Comparison of ENCODE assay signal across 15 mouse cellular contexts in the genomic region with DNA sequence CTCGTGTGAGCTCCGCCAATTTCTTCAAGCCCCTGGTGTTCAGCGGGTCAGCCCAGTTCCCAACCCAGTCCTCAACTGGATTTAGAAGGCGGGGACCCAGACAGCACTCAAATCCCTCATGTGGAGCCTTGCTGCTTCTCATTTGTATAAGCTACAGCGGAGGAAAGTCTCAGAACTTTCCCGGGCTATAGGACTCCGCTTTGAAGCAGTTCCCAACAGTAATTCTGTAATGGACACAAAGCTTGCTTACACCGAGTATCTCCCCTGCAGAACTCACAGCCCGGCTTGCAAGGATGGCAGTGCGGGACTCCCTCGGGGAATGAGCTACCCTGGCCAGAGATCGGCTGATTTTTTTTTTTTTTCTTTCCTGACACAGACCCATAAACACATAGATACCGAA. TPM values are rescaled to one million over a fixed set of nuclear protein-coding genes. Genes with fewer than 3 reads are reported as not detected.
A peak's percentile ranks its signal among the peaks of the same experiment; 100 is the strongest.
DNase-seq lines count a peak whose midpoint lies in the region; ATAC-seq lines count a peak whose summit lies in the region.
"Had no signal": no experiment of that assay in that cellular context is flagged by ENCODE, and none has a peak within 500 bp of the region (broad histone marks: within the 10 kb centered on the region; RNA-seq: fewer than 3 reads in every experiment).

No protein-coding gene starts in this region.

- WGBS in heart, embryonic 12.5 days: 19% methylated on average over 13 of the region's 13 CpGs
- WGBS in embryonic facial prominence, embryonic 14.5 days: 12% methylated on average over 13 of the region's 13 CpGs
- 4% methylated on average over 13 of the region's 13 CpGs for WGBS in hindbrain, embryonic 14.5 days
- 2% methylated on average over 13 of the region's 13 CpGs for WGBS in midbrain, embryonic 16.5 days

- H3K36me3 ChIP-seq in heart, embryonic 12.5 days: no peaks in the 10 kb centered on the region
- H3K36me3 ChIP-seq in embryonic facial prominence, embryonic 14.5 days (ENCODE audit: control insufficient read depth, insufficient read depth, low read length): no peaks in the 10 kb centered on the region
- H3K36me3 ChIP-seq in hindbrain, embryonic 14.5 days (replicated peaks; ENCODE audit: control insufficient read depth, insufficient read depth): no peaks in the 10 kb centered on the region
- H3K36me3 ChIP-seq in midbrain, embryonic 16.5 days (ENCODE audit: control insufficient read depth, insufficient read depth, low read length): no peaks in the 10 kb centered on the region
- H3K36me3 ChIP-seq: embryonic facial prominence, embryonic 15.5 days had no signal

- peaks cover 40% of the 10 kb centered on the region for H3K27me3 ChIP-seq in heart, embryonic 12.5 days (replicated peaks)
- peaks cover 45% of the 10 kb centered on the region for H3K27me3 ChIP-seq in embryonic facial prominence, embryonic 14.5 days (replicated peaks; ENCODE audit: control insufficient read depth, insufficient read depth, low read length)
- H3K27me3 ChIP-seq in hindbrain, embryonic 14.5 days (ENCODE audit: control insufficient read depth, insufficient read depth, low read length): peaks cover 83% of the 10 kb centered on the region
- H3K27me3 ChIP-seq in midbrain, embryonic 16.5 days (ENCODE audit: control insufficient read depth, insufficient read depth, low read depth, low read length): peaks cover 31% of the 10 kb centered on the region

- H3K4me3 ChIP-seq in heart, embryonic 12.5 days: 0 out of 2 replicates have a peak overlapping the region, but pooled peaks have one; percentile 9
- H3K4me3 ChIP-seq in embryonic facial prominence, embryonic 14.5 days (ENCODE audit: low read depth, low read length): no peak overlapping the region
- no peak overlapping the region for H3K4me3 ChIP-seq in hindbrain, embryonic 14.5 days (replicated peaks; ENCODE audit: low read length)
- no peak overlapping the region for H3K4me3 ChIP-seq in midbrain, embryonic 16.5 days (ENCODE audit: low read depth, low read length)
- H3K4me3 ChIP-seq: embryonic facial prominence, embryonic 15.5 days had no signal

- no peak for ATAC-seq in heart, embryonic 12.5 days (ENCODE audit: insufficient number of reproducible peaks, low FRiP score)
- ATAC-seq in embryonic facial prominence, embryonic 14.5 days (ENCODE audit: low read depth): peak; percentile 31; the same call in 1 of the 2 replicates
- peak; percentile 11; the same call in 1 of the 2 replicates for ATAC-seq in hindbrain, embryonic 14.5 days (ENCODE audit: low FRiP score)
- peak; percentile 51; the same call in 1 of the 2 replicates for ATAC-seq in midbrain, embryonic 16.5 days
- ATAC-seq: liver, postnatal 0 days had no signal

- no peak overlapping the region for H3K27ac ChIP-seq in heart, embryonic 12.5 days (ENCODE audit: poor library complexity, severe bottlenecking)
- H3K27ac ChIP-seq in embryonic facial prominence, embryonic 14.5 days (replicated peaks; ENCODE audit: low read depth, low read length): no peak overlapping the region
- no peak overlapping the region for H3K27ac ChIP-seq in hindbrain, embryonic 14.5 days
- H3K27ac ChIP-seq in midbrain, embryonic 16.5 days (ENCODE audit: low read length): no peak overlapping the region
- H3K27ac ChIP-seq: embryonic facial prominence, embryonic 15.5 days had no signal

- DNase-seq in heart, adult 8-10 months (ENCODE audit: low spot score): no peak
- DNase-seq in embryonic facial prominence, embryonic 14.5 days (ENCODE audit: low spot score): peak; percentile 22
- no peak for DNase-seq in hindbrain, embryonic 14.5 days (ENCODE audit: low spot score)
- DNase-seq in MN1 (ENCODE audit: low spot score): no peak
- DNase-seq in cerebellum, postnatal 4 days (ENCODE audit: low spot score in 2 of 2): no peak
- DNase-seq in layer of hippocampus, adult 11-12 months (ENCODE audit: low spot score): no peak
- DNase-seq: adrenal gland, adult 8-10 months; kidney, adult 9 months; liver, postnatal 0 days; right cerebral cortex, postnatal 14 days had no signal

- H3K4me2 ChIP-seq in heart, embryonic 12.5 days: peak overlapping the region; percentile 43
- peak overlapping the region; percentile 5; the same call in 1 of the 2 replicates for H3K4me2 ChIP-seq in embryonic facial prominence, embryonic 14.5 days (ENCODE audit: low read depth, low read length)
- peak overlapping the region; percentile 13 for H3K4me2 ChIP-seq in hindbrain, embryonic 14.5 days (replicated peaks)
- peak overlapping the region; percentile 18 for H3K4me2 ChIP-seq in midbrain, embryonic 16.5 days (ENCODE audit: low read length)
- H3K4me2 ChIP-seq: embryonic facial prominence, embryonic 15.5 days had no signal

- no peak overlapping the region for H3K9ac ChIP-seq in heart, embryonic 12.5 days
- H3K9ac ChIP-seq in embryonic facial prominence, embryonic 14.5 days (ENCODE audit: low read depth, low read length): no peak overlapping the region
- H3K9ac ChIP-seq in hindbrain, embryonic 14.5 days: no peak overlapping the region
- no peak overlapping the region for H3K9ac ChIP-seq in midbrain, embryonic 16.5 days (ENCODE audit: low read depth, low read length)
- H3K9ac ChIP-seq: embryonic facial prominence, embryonic 15.5 days; liver, postnatal 0 days had no signal

- 0 out of 2 replicates have a peak, but pooled peaks cover 4% of the 10 kb centered on the region for H3K4me1 ChIP-seq in heart, embryonic 12.5 days (replicated peaks)
- no peaks in the 10 kb centered on the region for H3K4me1 ChIP-seq in embryonic facial prominence, embryonic 14.5 days (ENCODE audit: control insufficient read depth, insufficient read depth, low read length)
- H3K4me1 ChIP-seq in hindbrain, embryonic 14.5 days (replicated peaks; ENCODE audit: control insufficient read depth, insufficient read depth, low read length): peaks cover 3% of the 10 kb centered on the region
- peaks cover 11% of the 10 kb centered on the region for H3K4me1 ChIP-seq in midbrain, embryonic 16.5 days (ENCODE audit: control insufficient read depth, insufficient read depth, low read length)

- H3K9me3 ChIP-seq in heart, embryonic 12.5 days (replicated peaks): peaks cover 13% of the 10 kb centered on the region
- peaks cover 11% of the 10 kb centered on the region; the same call in 1 of the 2 replicates for H3K9me3 ChIP-seq in embryonic facial prominence, embryonic 14.5 days (ENCODE audit: control insufficient read depth, low read length)
- H3K9me3 ChIP-seq in hindbrain, embryonic 14.5 days (ENCODE audit: control insufficient read depth, low read length): peaks cover 18% of the 10 kb centered on the region
- peaks cover 2% of the 10 kb centered on the region; the same call in 1 of the 2 replicates for H3K9me3 ChIP-seq in midbrain, embryonic 16.5 days (replicated peaks; ENCODE audit: control insufficient read depth, low read length, poor library complexity, severe bottlenecking)

RNA-seq across cellular contexts. Expression of a gene that starts 45.1 kb away (rescaled TPM):
- 0.17 TPM in 1 of 2 replicates, not detected in the other for polyA plus RNA-seq in heart, embryonic 12.5 days (2016; fragmentation: Nextera tagmentation; extraction: Ambion mirVana)
- total RNA-seq in heart, adult 8-10 months (2022): under 1 TPM in 3 of 4 experiments, not detected in 1; 0.11 to 0.16 (median 0.14) TPM
- polyA plus RNA-seq in embryonic facial prominence, embryonic 14.5 days (2014; fragmentation: Nextera tagmentation; extraction: Ambion mirVana): 0.49 and 0.72 TPM in 2 replicates
- polyA plus RNA-seq in hindbrain, embryonic 14.5 days (2014; fragmentation: Nextera tagmentation; extraction: Ambion mirVana): 0.76 and 1.5 TPM in 2 replicates
- polyA plus RNA-seq in midbrain, embryonic 16.5 days (2015; fragmentation: Nextera tagmentation; extraction: Ambion mirVana): 0.87 TPM in 2 replicates
- total RNA-seq: MEL; monocyte, adult 5-6 weeks had no signal
- polyA plus RNA-seq: liver, postnatal 0 days had no signal
